Mouse (Mus musculus) lung, embryonic 15.5 days (tissue): ENCODE measurements around the gene Usp22. TPM values are rescaled to one million over a fixed set of nuclear protein-coding genes. Genes with fewer than 3 reads are reported as not detected.

Experiments used
- ATAC-seq: fragments of 200-750 bp; cut with Nextera tagmentation; 2 replicates; pipeline ENCODE4 v1.8.0; 2017; ENCODE audit warnings: moderate number of reproducible peaks, borderline replicate concordance; ENCODE audit not compliant: low FRiP score, low TSS enrichment; ENCODE audit errors: extremely low read depth
- H3K27ac ChIP-seq: fragments of 300-500 bp; sonication (generic); 2 replicates; pipeline ENCODE4 v1.5.1; 2015; ENCODE audit warnings: moderate library complexity, mild to moderate bottlenecking, inconsistent platforms
- H3K27me3 ChIP-seq: fragments of 300-500 bp; sonication (generic); 2 replicates; pipeline ENCODE4 v1.6.1; 2015; ENCODE audit warnings: inconsistent platforms
- H3K36me3 ChIP-seq: fragments of 300-500 bp; sonication (generic); 2 replicates; pipeline ENCODE4 v1.6.1; 2015; ENCODE audit warnings: inconsistent platforms
- H3K4me1 ChIP-seq: fragments of 300-500 bp; sonication (generic); 2 replicates; pipeline ENCODE4 v1.6.1; 2015; ENCODE audit warnings: inconsistent platforms
- H3K4me2 ChIP-seq: fragments of 300-500 bp; sonication (generic); 2 replicates; pipeline ENCODE4 v1.6.1; 2015; ENCODE audit warnings: inconsistent platforms, mild to moderate bottlenecking, moderate library complexity
- H3K4me3 ChIP-seq: fragments of 300-500 bp; sonication (generic); 2 replicates; pipeline ENCODE4 v1.5.1; 2015; ENCODE audit warnings: mild to moderate bottlenecking, inconsistent platforms
- H3K9ac ChIP-seq: fragments of 300-500 bp; sonication (generic); 2 replicates; pipeline ENCODE4 v1.6.1; 2015; ENCODE audit warnings: inconsistent platforms
- H3K9me3 ChIP-seq: fragments of 300-500 bp; sonication (generic); 2 replicates; pipeline ENCODE4 v1.6.1; 2016; ENCODE audit warnings: inconsistent platforms
- WGBS: fragments of 180-500 bp; shearing (Covaris S2); methylation state at CpG from one replicate; pipeline ENCODE4 v1.1.7; 2015; 5-methylcytosine and 5-hydroxymethylcytosine counted together
- polyA plus RNA-seq: library from polyadenylated mRNA; unstranded; fragments of >200 nt; fragmentation: Nextera tagmentation; extraction: Ambion mirVana; gene quantifications from 2 replicates; pipeline ENCODE4 v1.2.1, GENCODE M21; 2015

Usp22 gene
- polyA plus RNA-seq, 1 experiment from 2014 or later: 109 TPM

DNA sequence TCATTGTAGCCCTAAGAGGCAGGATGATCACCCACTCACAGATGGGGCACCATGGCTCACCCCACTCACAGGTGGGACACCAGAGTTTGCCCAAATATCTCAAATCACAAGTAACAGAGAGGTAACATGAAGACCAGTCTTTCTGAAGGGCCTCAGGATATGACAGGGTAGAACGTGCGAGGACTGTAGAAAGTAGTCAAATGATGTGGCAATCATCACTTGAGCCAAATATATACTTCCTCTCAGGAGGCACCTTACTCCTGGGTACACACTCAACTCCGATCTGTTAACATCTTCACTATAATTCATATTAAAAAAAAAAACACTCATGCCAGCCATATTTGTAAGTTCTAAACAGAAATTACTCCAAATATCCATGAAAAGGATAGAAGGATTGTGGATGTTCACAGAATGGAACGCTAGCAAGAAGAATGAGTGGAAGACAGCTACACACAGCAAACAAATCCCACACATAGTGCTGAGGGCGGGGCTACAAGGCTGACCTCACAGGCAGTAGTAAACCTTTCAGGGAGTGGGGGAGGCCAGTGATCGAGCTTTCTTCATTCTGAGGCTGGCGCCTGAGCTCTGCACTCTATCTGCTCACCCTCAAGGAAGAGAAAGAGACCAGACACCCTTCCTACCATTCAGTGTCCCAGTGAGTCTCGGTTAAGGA is 62.4 kb downstream of the Usp22 start:
- H3K4me1 ChIP-seq: no peaks in the 10 kb centered on the region
- no peak overlapping the region for H3K4me2 ChIP-seq
- no peak for ATAC-seq
- H3K27me3 ChIP-seq: no peaks in the 10 kb centered on the region
- no peak overlapping the region for H3K9ac ChIP-seq
- 72% methylated on average over 8 of the region's 8 CpGs for WGBS
- no peak overlapping the region for H3K27ac ChIP-seq
- no peak overlapping the region for H3K4me3 ChIP-seq
- H3K9me3 ChIP-seq: no peaks in the 10 kb centered on the region
- no peaks in the 10 kb centered on the region for H3K36me3 ChIP-seq

DNA sequence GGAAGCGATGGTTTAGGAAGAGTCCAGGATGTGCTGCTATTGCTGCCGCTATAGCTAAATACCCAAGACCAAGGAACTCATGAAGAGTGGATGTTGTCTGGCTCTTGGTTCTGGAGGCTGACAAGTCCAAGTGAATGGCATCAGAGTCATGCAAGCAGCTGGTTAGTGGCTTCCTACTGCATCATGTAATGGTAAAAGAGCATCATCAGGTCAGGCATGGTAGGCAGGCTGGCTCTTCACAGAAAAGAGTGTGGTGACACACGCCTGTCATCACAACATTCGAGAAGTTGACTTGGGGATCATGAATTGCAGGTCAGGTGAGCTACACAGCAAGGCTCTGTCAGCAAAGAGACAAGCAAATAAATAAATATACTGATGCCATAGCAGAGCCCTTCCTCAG is 63.4 kb downstream of the Usp22 start:
- Histone ChIP-seq H3K4me3 (no peak overlapping the region), H3K4me2 (no peak overlapping the region), H3K27me3 (no peaks in the 10 kb centered on the region), H3K27ac (no peak overlapping the region), H3K9me3 (no peaks in the 10 kb centered on the region), H3K36me3 (no peaks in the 10 kb centered on the region), H3K9ac (no peak overlapping the region), H3K4me1 (no peaks in the 10 kb centered on the region)
- ATAC-seq: no peak
- WGBS: 83% methylated on average over 4 of the region's 4 CpGs

DNA sequence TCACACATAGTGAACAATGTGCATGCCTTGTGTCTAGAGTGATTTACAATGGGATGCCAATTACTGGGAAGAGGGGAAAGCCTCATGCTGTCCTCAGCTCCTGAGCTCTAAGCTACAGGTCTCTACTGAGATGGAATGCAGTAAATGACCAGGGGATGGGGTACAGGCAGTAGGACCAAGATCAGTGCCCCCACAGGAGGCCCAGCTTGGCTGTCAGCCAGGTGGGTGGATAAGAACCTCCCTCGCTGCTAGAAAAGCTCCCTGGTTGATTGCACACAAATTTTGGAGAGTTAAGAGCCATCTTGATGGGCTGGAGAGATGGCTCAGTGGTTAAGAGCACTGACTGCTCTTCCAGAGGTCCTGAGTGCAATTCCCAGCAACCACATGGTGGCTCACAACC is 63.9 kb downstream of the Usp22 start:
- Histone ChIP-seq H3K36me3 (no peaks in the 10 kb centered on the region), H3K9me3 (no peaks in the 10 kb centered on the region), H3K9ac (no peak overlapping the region), H3K4me2 (no peak overlapping the region), H3K4me1 (no peaks in the 10 kb centered on the region), H3K4me3 (no peak overlapping the region), H3K27me3 (no peaks in the 10 kb centered on the region), H3K27ac (no peak overlapping the region)
- WGBS: 33% methylated on average over 1 of the region's 1 CpGs
- no peak for ATAC-seq

DNA sequence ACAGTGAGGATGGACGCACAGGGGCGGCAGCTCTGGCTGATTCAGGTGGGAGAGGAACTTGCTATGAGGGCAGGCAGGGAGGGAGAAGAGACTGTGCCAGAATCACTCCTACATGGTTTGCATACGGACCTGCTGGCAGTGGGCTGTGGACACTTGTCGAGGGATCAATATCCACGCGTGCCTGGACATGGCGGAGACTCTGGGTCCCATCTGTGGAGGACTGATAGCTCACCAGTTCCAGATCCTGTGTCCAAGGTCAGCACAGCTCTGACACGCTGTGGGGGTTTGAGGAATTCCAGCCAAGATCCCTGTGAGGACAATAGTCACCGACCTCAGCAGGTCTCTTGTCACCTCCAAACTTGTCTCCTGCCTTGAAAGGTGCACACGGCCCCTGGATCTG is 64.7 kb downstream of the Usp22 start:
- H3K36me3 ChIP-seq: no peaks in the 10 kb centered on the region
- H3K9me3 ChIP-seq: no peaks in the 10 kb centered on the region
- H3K9ac ChIP-seq: no peak overlapping the region
- H3K4me1 ChIP-seq: no peaks in the 10 kb centered on the region
- no peak overlapping the region for H3K4me2 ChIP-seq
- no peak overlapping the region for H3K4me3 ChIP-seq
- H3K27me3 ChIP-seq: no peaks in the 10 kb centered on the region
- no peak for ATAC-seq
- H3K27ac ChIP-seq: no peak overlapping the region
- WGBS: 62% methylated on average over 10 of the region's 10 CpGs

DNA sequence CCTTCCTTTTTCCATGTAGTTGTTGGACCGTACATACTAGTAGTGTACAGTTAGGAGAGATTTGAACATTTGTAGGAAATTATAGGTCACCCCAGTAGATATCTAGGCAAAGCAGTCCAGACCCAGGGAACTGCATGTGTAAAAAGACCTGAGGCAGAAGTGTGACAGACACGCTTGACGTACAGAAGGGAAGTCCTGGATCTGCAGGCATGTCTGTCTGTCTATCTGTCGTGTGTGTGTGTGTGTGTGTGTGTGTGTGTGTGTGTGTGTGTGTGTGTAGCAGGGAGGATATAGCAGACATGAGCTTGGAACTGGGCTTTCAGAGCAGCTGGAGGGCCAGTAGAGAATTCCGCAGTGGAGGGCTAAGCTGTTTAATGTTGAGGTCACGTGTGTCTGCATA is 65.1 kb downstream of the Usp22 start:
- Histone ChIP-seq H3K27ac (no peak overlapping the region), H3K4me3 (no peak overlapping the region), H3K4me2 (no peak overlapping the region), H3K4me1 (no peaks in the 10 kb centered on the region), H3K9ac (no peak overlapping the region), H3K36me3 (no peaks in the 10 kb centered on the region), H3K9me3 (no peaks in the 10 kb centered on the region), H3K27me3 (no peaks in the 10 kb centered on the region)
- 70% methylated on average over 6 of the region's 6 CpGs for WGBS
- ATAC-seq: no peak

DNA sequence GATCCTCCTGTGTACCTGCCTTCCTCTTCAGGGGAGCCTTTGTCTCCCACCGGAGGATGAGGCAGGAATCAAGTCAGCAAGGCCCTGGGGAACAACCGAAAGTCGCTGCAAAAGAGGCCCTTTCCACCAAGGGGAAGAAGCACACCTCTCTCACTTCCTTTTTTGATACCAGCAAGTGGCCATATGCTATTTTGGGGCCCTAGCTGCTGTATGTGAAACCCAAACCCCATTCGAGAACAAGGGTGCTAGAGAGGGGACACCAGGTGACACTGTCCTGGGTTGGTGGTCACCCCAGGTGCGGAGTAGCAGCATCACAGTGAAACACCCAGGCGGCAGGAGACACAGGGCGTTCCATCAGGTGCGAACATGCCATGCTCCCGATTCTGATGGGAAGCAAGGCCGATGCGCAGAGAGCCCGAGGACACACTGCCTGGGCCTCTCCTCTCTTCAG is 65.9 kb downstream of the Usp22 start:
- Histone ChIP-seq H3K9ac (no peak overlapping the region), H3K36me3 (no peaks in the 10 kb centered on the region), H3K4me3 (no peak overlapping the region), H3K4me1 (0 out of 2 replicates have a peak, but pooled peaks cover 3% of the 10 kb centered on the region), H3K4me2 (no peak overlapping the region), H3K27me3 (no peaks in the 10 kb centered on the region), H3K9me3 (no peaks in the 10 kb centered on the region), H3K27ac (no peak overlapping the region)
- WGBS: 83% methylated on average over 12 of the region's 12 CpGs
- ATAC-seq: no peak

DNA sequence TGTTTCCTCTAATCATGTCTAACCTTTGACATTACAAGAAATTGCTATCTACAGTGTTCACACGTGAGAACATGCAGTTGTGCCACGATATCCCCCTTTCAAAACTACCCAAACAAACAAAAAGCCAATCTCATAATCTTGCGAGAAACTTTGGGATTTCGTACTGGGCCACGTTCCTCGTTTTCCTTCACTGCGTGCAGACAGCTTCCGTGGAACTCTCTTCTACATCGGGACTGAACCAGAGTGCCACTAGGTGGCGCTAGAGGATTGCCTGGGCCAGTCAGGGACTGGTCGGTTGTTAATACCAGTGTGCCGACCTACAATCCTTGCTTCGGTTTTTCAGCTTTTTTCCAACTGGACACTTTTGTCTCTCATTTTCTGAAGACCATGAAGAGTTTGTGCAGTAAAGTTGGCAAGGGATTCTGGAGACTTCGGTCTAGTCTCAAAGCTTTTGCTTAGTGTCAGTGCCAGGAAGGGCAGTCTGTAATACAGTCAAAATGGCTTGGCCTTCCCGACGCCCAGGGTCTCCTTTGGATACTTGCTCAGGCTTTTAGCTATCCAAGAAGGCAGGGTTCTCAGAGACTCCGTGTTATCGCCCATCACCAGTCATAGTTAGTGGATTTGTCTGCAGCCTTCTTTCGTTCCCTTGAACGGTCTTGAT is 70.5 kb downstream of the Usp22 start:
- 18% methylated on average over 20 of the region's 20 CpGs for WGBS
- ATAC-seq: peak; percentile 81; the same call in 1 of the 2 replicates
- Histone ChIP-seq H3K9ac (no peak overlapping the region), H3K4me1 (0 out of 2 replicates have a peak, but pooled peaks cover 3% of the 10 kb centered on the region), H3K4me2 (peak overlapping the region; percentile 26), H3K27ac (no peak overlapping the region), H3K4me3 (no peak overlapping the region), H3K9me3 (no peaks in the 10 kb centered on the region), H3K27me3 (peaks cover 3% of the 10 kb centered on the region; the same call in 1 of the 2 replicates), H3K36me3 (no peaks in the 10 kb centered on the region)

DNA sequence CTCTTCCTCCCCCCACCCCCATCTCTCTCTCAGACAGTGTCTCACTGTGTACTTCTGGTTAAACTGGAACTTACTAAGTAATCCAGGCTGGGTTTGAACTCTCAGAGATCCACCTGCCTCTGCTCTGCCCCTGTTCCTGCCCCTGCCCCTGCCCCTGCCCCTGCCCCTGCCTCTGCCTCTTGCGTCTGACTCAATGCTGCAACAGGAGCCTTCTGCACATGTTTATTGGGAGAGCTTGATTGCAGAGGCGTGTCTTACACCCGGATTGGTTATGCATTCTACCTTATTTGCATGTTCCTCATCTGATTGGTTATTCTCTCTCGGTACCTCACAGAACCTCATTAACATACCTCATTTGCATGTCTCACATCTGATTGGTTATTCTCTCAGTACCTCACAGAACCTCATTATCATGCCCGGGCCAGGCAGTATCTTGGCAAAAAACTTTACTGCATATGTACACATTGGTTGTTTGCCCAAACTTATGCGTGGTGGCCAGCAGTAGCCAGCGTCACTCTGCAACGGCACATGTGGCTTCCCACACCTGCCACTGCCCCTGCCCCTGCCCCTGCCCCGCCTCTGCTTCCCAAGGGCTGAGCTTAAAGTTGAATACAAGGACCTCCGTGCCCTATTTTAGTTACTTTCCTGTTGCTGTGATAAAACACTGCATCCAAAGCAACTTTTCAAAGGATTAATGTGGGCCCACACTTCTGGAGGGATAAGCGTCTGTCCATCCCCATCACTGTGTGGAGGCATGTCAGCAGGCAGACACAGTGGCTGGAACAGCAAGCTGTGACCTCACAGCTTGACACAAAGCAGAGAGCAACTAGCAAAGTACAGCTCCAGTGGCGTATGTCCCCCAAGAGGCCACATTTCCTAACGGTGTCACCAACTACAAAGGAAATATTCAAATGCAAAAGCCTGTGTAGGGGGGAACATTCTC is 72.2 kb downstream of the Usp22 start:
- H3K4me2 ChIP-seq: no peak overlapping the region
- no peak overlapping the region for H3K27ac ChIP-seq
- no peaks in the 10 kb centered on the region for H3K36me3 ChIP-seq
- H3K9ac ChIP-seq: no peak overlapping the region
- H3K27me3 ChIP-seq: peaks cover 3% of the 10 kb centered on the region; the same call in 1 of the 2 replicates
- H3K4me3 ChIP-seq: no peak overlapping the region
- no peak for ATAC-seq
- H3K4me1 ChIP-seq: 0 out of 2 replicates have a peak, but pooled peaks cover 3% of the 10 kb centered on the region
- WGBS: 69% methylated on average over 13 of the region's 13 CpGs
- no peaks in the 10 kb centered on the region for H3K9me3 ChIP-seq

Other genes with a start within 250 kb of the Usp22 start
- 109 and 115 TPM in 2 replicates for gene Map2k3, start 243.0 kb downstream of the Usp22 start, polyA plus RNA-seq
- 0.44 and 0.77 TPM in 2 replicates for gene Kcnj12, start 152.5 kb downstream of the Usp22 start, polyA plus RNA-seq
- 2.9 and 3.5 TPM in 2 replicates for gene Tnfrsf13b, start 48.3 kb downstream of the Usp22 start, polyA plus RNA-seq
- 0.15 and 0.22 TPM in 2 replicates for gene Aldh3a1, start 32.5 kb upstream of the Usp22 start, polyA plus RNA-seq
- 37.3 and 41.1 TPM in 2 replicates for gene Aldh3a2, start 92.4 kb upstream of the Usp22 start, polyA plus RNA-seq
- 0.22 and 0.26 TPM in 2 replicates for gene Slc47a2, start 167.8 kb upstream of the Usp22 start, polyA plus RNA-seq
- 2.0 and 4.4 TPM in 2 replicates for gene Slc47a1, start 203.3 kb upstream of the Usp22 start, polyA plus RNA-seq